Mouse (Mus musculus) urinary bladder, postnatal 25 days (tissue): ENCODE measurements at regions not wholly inside any gene's neighbourhood (a gene's known extent, or its start where the extent isn't known, plus 50 kb on each side); places are given as distances from the start of the nearest gene placed in this dataset.

Source experiments
- DNase-seq: peaks from one replicate; pipeline ENCODE4 v3.0.0; 2022; ENCODE audit warnings: low spot score

- DNase-seq: no peak
Observed at GRCm38 (mm10) chr6:101484526-101485287, 107.0 kb upstream of the Pdzrn3 start.

DNA sequence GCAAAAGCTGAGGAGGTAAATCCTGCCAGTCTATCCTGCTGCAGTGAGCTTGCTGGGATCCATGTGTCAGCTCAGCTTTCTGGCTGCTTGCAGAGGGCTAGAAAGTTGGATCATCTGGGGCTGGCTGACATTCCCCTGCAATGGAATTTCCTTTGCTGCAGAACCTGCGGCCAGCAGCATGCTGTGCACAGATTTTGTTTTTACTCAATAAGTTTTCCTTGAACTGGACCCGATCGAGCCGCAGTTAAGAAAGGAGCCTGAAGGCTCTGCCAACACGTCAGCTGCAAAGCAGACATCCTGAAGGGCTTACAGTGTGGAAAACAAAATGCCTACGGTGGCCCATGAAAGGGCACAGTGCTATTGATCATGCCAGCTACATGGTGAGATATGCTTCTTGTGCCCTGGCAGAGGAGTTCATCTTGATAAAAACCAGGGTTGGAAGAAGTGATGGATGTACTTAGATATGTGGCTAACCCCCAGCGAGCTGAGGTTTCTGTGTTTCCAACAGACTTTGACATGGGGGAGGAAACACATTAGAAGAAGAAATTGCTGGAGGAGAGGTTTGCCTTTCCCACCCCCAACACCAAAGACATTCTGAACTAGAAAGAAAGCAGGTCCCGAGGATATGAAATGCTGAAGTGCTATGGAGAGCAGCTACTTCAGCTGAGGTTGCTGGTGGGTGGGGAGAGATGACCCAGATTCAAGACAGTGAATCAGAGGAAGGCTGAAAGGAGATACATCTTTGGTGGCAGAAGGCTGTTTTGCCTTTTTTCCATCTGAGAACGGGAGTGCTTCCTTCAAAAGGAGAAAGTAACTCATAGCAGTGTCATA is 105.2 kb upstream of the Pdzrn3 start:
- DNase-seq: no peak

DNA sequence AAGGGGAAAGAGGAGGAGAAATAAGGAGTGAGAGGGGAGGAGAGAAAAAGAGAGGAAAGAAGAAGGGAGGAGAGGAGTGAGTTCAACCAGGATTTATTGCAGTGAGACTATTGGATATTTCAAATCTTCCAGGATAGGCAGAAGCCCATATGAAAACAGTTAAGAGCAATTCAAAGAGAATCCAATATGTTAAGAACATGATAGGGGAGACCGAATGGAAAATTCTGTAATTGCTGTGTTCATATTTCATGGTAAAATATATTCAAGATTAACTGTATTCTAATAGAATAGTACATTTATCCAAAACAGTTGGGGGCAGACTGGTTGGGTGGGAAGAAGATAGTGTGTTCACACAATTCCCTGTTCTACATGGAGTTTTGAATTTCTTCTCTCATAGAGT is 96.3 kb upstream of the Pdzrn3 start:
- DNase-seq: no peak

- DNase-seq: peak; percentile 11
Observed at GRCm38 (mm10) chr6:101473257-101473925, 95.7 kb upstream of the Pdzrn3 start.

DNA sequence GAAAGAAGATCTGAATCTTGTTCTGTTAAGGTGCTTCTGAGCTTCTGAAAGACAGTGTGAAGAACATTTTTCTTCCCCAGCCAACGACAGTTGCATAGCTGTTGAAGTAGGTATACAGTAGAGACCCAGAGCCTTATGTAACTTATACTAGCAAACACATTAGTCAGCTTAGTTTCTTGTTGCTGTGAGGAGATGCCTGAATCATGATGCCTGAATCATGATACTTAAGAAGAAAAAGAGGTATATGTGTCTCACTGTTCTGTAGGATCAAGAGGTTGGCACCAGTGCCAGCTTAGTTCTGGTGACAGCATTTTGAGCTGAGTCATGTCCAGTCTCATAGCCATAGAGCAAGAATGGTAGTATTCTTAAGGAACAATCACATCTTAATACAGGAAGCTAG is 87.2 kb upstream of the Pdzrn3 start:
- no peak for DNase-seq

DNA sequence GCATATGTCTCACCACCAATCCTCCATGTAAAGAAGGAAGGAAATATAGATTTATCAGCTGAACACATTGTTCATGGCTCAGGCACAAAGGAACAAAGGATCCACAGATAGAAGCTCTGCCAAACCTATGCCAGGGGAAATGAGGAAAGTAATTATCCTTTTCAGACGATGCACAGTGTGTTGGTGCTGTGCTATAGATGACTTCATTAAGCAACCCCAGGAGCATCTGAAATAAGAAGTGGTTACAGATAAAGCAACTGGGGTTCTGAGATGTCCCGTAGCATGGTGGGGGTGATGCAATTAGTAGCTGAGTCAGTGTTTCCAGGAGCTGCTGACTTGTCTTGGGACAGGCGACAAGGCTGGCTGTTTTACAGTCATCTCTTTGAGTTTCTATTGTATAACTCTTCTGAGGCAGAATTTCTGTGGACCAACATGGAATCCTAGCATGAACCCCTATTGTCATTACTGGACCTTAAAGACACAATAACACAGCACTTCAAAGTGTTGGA is 86.2 kb upstream of the Pdzrn3 start:
- DNase-seq: no peak

DNA sequence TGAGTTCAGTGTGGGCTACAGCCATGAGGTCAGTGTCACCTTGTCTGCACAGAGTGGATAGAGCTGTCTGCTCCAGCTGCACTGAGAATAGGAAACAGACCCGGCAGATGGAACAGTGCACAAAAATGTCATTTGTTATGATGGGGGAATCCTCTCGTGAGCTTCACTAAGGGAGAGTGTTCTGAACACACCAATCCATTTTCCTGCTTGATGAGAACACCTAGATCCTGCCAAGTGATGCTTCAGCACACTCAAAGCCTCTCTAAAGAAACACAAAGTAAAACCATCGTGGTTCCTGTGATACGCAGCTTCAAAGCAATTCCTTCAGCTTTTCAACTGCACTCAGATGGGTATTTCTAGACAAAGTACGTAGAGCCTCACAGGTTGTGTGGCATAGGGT is 69.0 kb upstream of the Pdzrn3 start:
- no peak for DNase-seq

GRCm38 (mm10) chr6:101446316-101446715 is 68.6 kb upstream of the Pdzrn3 start:
- no peak for DNase-seq

DNA sequence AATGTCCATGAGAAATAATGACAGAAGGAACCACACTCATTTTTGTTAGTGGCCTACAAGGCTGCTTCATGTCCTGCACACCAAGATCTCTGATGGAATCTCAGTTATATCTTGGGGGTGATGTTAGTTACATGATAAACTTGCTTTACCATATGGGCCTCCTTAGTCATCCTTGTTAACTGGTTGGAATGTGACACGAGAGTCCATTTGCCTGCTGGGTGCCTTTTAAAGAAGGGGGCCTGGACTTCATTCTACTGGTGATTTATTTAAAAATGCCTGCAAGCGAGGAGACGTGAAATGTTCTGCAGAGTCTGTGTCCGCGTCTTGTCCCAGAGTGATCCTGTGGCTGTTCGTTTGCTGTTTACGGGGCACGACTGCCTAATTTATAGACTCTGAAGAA is 55.1 kb upstream of the Pdzrn3 start:
- DNase-seq: no peak

DNA sequence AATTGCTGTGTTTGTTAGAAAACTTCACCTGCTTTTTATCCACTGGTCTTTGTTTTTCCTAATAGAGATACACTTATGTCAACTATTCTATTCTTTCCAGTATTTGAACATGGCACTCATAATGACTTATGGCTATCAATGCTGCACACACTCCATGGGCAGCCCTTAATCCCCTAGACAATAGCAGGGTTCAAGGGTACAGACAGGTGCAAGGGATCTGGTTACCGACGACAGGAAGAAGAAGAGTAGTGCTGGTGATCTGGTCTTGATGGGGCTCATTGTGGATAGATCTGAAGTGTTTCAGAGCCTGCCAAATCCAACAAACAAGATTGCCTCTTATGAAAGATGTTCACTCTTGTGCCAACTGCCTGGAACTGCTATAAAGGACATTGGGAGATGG is 51.9 kb upstream of the Pdzrn3 start:
- no peak for DNase-seq
